Mouse (Mus musculus) liver, embryonic 11.5 days (tissue): ENCODE measurements around the gene Zfp704. TPM values are rescaled to one million over a fixed set of nuclear protein-coding genes. Genes with fewer than 3 reads are reported as not detected.

Experiments
- ATAC-seq: fragments of 200-750 bp; cut with Nextera tagmentation; replicated peaks from 2 replicates; pipeline ENCODE4 v1.8.0; 2017; ENCODE audit warnings: moderate number of reproducible peaks, mild to moderate bottlenecking, moderate TSS enrichment, moderate library complexity; ENCODE audit not compliant: low FRiP score
- DNase-seq: peaks from one replicate; pipeline ENCODE4 v3.0.0-alpha.2; 2017; ENCODE audit warnings: low spot score
- H3K27ac ChIP-seq: fragments of 300-500 bp; sonication (generic); 2 replicates; pipeline ENCODE4 v1.5.1; 2014; ENCODE audit warnings: mild to moderate bottlenecking, low read depth, low read length, control low read depth
- H3K27me3 ChIP-seq: fragments of 300-500 bp; sonication (generic); replicated peaks from 2 replicates; pipeline ENCODE4 v1.6.1; 2014; ENCODE audit warnings: low read length, mixed read lengths; ENCODE audit not compliant: control insufficient read depth, insufficient read depth
- H3K36me3 ChIP-seq: fragments of 300-500 bp; sonication (generic); 2 replicates; pipeline ENCODE4 v1.6.1; 2014; ENCODE audit warnings: mild to moderate bottlenecking, low read length, moderate library complexity, mixed read lengths; ENCODE audit not compliant: control insufficient read depth, insufficient read depth
- H3K4me1 ChIP-seq: fragments of 300-500 bp; sonication (generic); replicated peaks from 2 replicates; pipeline ENCODE4 v1.6.1; 2014; ENCODE audit warnings: low read length, mixed read lengths; ENCODE audit not compliant: control insufficient read depth, insufficient read depth
- H3K4me2 ChIP-seq: fragments of 300-500 bp; sonication (generic); 2 replicates; pipeline ENCODE4 v1.6.1; 2014; ENCODE audit warnings: mild to moderate bottlenecking, control low read depth, moderate library complexity
- H3K4me3 ChIP-seq: fragments of 300-500 bp; sonication (generic); 2 replicates; pipeline ENCODE4 v1.5.1; 2014; ENCODE audit warnings: low read depth, low read length, control low read depth
- H3K9ac ChIP-seq: fragments of 300-500 bp; sonication (generic); 2 replicates; pipeline ENCODE4 v1.6.1; 2014; ENCODE audit warnings: low read depth, low read length, control low read depth
- H3K9me3 ChIP-seq: fragments of 300-500 bp; sonication (generic); 2 replicates; pipeline ENCODE4 v1.6.1; 2016; ENCODE audit warnings: low read length, inconsistent platforms, mixed read lengths; ENCODE audit not compliant: control insufficient read depth
- WGBS: fragments of 180-500 bp; shearing (Covaris S2); extraction: QIAGEN DNeasy Blood & Tissue Kit; methylation state at CpG from one replicate; pipeline ENCODE4 v1.1.7; 2014; 5-methylcytosine and 5-hydroxymethylcytosine counted together
- polyA plus RNA-seq: library from polyadenylated mRNA; unstranded; fragments of >200 nt; fragmentation: Nextera tagmentation; extraction: Ambion mirVana; gene quantifications from 2 replicates; pipeline ENCODE4 v1.2.1, GENCODE M21; 2014

Gene Zfp704
- polyA plus RNA-seq, 1 experiment from 2014 or later, result 4.7 TPM

GRCm38 (mm10) chr3:9400201-9400885 lies 209.5 kb downstream of the Zfp704 start:
- H3K9ac ChIP-seq, result no peak overlapping the region
- H3K4me2 ChIP-seq, result no peak overlapping the region
- peaks cover 28% of the 10 kb centered on the region for H3K4me1 ChIP-seq
- no peak for DNase-seq
- no peaks in the 10 kb centered on the region for H3K27me3 ChIP-seq
- no peak overlapping the region for H3K27ac ChIP-seq
- WGBS, result 57% methylated on average over 3 of the region's 3 CpGs
- no peak overlapping the region for H3K4me3 ChIP-seq
- no peak for ATAC-seq
- no peaks in the 10 kb centered on the region for H3K36me3 ChIP-seq
- H3K9me3 ChIP-seq, result no peaks in the 10 kb centered on the region

GRCm38 (mm10) chr3:9398271-9398670 lies 211.6 kb downstream of the Zfp704 start:
- DNase-seq, result no peak
- no peaks in the 10 kb centered on the region for H3K36me3 ChIP-seq
- H3K4me2 ChIP-seq, result no peak overlapping the region
- peaks cover 20% of the 10 kb centered on the region for H3K4me1 ChIP-seq
- no peak overlapping the region for H3K4me3 ChIP-seq
- H3K9me3 ChIP-seq, result no peaks in the 10 kb centered on the region
- ATAC-seq, result no peak
- no peak overlapping the region for H3K9ac ChIP-seq
- 50% methylated on average over 5 of the region's 5 CpGs for WGBS
- H3K27me3 ChIP-seq, result no peaks in the 10 kb centered on the region
- no peak overlapping the region for H3K27ac ChIP-seq
